Mouse (Mus musculus) embryo, embryonic 10.5 days (tissue): ENCODE data around the gene Robo4.

Experiments used
- DNase-seq: peaks from one replicate; pipeline ENCODE4 v3.0.0-alpha.2; 2015; ENCODE audit warnings: low spot score

Robo4 gene

DNA sequence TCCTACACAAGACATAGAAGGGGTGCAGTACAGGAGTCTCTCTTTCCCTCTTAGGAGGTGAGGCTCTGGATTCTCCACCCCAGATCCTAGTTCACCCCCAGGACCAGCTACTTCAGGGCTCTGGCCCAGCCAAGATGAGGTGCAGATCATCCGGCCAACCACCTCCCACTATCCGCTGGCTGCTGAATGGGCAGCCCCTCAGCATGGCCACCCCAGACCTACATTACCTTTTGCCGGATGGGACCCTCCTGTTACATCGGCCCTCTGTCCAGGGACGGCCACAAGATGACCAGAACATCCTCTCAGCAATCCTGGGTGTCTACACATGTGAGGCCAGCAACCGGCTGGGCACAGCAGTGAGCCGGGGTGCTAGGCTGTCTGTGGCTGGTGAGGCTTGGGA is 804 bp downstream of the Robo4 start:
- DNase-seq: no peak

DNA sequence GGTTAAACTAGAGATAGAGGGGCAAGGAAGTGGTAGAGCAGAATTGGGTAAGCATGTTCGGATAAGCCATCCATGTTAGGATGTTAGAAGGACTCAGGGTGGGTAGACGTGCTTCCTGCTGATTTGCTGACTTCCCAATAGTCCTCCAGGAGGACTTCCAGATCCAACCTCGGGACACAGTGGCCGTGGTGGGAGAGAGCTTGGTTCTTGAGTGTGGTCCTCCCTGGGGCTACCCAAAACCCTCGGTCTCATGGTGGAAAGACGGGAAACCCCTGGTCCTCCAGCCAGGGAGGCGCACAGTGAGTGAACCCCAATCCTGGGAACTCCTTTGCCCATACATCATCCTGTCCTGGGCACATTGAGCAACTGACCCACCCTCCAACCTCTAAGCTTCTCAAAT is 1.3 kb downstream of the Robo4 start:
- no peak for DNase-seq

DNA sequence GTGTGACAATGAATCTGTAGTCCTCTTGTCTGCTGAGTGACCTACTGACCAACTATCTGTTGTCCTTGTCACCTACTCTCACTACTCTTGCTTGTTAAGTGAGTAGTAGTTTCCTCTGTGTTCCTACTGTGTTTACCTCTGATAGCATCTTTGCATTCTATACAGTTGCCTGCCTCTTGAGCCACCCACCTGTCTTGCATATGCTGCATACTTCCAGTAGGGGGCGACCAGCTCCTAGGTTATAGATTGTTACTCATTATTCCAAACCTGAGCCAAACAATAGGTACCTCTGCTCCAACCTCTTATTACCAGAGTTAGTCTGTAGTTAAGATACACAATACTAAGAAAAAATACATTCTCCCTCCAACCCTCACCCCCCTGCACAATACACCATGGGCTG is 4.7 kb downstream of the Robo4 start:
- DNase-seq: peak; percentile 61

DNA sequence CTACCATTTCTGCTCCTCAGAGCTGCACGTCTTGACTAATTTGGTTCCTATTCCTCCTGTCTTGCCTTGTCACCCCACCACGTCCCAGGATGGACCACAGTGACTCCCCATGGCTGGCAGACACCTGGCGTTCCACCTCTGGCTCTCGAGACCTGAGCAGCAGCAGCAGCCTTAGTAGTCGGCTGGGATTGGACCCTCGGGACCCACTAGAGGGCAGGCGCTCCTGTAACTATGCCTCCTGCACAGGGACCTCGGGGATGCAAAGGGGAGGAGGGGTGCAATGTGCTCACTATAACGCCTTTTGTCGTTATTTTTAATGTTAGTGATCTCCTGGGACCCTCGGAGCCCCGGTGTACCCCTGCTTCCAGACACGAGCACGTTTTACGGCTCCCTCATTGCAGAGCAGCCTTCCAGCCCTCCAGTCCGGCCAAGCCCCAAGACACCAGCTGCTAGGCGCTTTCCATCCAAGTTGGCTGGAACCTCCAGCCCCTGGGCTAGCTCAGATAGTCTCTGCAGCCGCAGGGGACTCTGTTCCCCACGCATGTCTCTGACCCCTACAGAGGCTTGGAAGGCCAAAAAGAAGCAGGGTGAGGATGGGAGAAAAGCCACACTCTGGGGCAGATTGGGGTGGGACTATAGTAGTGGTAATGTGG is 6.3 kb downstream of the Robo4 start:
- DNase-seq: peak; percentile 53

DNA sequence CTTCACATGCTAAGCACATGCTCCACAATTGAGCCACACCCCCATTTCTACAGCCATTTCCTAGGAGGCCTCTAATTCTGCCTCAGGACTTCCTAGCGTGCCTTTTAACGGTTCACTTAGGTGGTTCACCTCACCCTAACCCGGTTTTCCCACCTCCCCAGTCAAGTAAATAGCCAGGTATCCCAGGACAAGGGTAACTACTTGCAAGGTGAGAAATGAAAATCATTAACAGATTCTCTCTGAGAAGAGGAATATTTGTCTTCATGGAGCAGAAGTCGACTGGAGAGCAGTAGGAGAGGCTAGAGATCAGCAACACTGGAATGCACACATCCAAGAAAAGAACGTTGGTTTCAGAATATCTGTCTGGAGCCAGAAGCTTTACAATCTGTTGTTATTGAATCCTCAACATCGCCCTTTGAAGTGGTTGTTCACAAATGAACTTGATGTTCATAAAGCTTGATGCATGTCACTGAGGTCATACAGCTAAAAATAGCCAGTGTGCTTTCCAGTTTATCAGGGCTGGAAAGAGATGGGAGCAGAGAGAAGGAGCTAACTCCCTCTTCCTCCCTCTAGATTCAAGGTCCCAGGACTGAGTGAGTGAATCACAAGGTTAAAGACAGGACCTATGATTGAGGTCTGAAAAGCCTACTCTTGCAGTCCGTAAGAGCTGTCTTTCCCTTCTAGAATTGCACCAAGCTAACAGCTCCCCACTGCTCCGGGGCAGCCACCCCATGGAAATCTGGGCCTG is 8.2 kb downstream of the Robo4 start:
- DNase-seq: no peak

DNA sequence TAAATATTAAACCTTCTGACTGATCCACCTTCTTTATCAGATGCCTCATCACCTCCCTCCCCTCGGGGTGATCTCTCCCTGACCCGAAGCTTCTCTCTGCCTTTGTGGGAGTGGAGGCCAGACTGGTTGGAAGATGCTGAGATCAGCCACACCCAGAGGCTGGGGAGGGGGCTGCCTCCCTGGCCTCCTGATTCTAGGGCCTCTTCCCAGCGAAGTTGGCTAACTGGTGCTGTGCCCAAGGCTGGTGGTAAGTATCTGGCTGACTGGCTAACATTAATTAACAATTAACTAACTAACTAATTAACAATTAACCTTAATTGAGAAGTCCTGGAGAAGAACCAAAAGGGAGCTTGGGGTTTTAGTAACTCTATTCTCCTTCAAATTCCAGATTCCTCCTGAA is 11.3 kb downstream of the Robo4 start:
- DNase-seq: no peak

DNA sequence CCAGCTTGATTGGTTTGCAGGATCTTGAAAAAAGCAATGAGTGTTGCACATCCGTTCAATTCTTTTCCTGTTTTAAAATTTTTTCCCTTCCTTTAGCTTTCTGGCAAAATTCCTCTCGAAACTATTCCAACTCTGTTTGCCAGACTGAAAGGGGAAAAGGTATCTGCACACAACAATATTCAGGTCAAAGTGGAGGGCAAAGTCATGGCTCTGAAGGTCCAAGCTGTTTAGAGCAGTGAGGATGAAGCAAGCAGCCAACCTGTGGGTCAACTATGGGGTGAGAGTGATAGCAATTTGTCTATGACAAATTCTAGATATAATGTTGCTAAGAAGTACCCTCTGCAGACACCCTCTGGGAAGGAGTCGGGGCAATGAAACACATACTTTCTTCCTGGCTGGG is 13.0 kb downstream of the Robo4 start:
- no peak for DNase-seq

DNA sequence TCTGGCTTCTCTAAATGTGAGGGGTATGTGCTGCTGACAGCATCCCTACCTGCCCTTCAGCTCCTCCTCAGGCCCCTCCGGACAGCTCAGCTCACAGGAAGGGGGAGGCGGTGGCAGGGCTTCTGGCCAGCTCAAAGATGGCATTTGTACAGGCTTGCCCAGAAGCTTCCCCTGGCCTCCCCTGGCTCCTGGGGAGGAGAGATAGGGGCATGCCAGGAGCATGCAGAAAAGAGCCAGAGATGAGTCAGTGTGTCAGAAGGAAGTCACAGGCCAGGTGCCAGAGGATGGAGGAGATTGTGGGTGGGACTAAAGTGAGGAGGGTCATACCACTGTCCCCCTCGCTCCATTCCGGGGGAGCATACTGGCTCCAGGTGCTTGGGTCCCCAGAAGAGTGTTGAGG is 17.1 kb downstream of the Robo4 start:
- DNase-seq: no peak

DNA sequence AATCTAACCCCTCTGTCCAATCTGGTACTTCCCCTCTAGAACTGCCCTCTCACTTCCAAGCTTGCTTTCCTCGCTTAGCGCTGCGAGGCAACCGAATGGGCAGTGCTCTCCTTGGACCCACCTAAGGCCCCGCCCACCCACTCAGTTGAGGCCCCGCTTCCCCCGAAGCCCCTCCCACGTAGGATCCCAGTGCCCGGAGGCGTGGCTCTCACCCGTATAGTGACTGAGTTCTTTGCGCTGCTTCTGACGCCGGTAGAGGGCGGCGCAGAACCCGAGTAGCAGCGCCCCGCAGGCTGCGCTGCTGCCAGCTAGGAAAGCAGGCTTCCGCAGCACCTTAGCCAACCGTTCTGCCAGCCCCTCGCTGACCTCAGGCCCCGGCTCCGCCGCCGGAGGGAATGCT is 19.0 kb downstream of the Robo4 start:
- DNase-seq: peak; percentile 97

DNA sequence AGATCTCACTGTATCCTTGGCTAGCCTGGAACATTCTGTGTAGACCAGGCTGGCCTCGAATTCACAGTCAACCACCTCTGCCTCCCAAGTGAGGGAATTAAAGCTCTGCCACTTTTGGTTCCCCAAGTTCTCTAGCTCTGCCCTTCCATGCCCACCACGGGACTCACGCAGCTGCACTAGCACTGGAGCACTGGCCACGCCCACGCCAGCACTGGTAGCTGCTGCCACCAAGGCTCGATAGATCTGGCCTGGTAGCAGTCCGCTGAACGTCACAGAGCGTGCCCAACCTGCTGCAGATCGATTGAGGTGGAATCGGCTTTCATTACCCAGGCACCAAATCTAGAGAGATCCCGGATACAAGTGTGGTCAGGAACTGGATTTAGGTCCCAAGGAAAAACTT is 19.5 kb downstream of the Robo4 start:
- no peak for DNase-seq

DNA sequence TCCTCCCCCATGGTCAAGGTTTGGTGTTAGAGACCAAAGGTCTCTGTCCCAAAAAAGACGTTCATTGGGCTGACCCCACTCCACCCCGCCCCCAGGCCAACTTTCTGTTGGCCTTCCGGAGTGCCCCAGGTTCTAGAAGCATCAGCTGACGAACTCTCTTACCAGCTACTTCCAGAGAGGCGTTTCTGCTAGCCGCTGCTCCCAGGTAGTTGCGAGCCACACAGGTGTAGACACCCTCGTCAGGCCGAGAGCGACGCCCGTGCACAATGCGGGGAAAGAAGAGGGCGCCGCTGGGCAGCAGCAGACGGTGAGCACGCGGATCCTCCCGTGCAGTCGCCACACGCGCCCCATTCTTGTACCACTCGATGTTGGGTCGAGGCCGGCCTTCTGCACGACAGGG is 27.6 kb downstream of the Robo4 start:
- no peak for DNase-seq

DNA sequence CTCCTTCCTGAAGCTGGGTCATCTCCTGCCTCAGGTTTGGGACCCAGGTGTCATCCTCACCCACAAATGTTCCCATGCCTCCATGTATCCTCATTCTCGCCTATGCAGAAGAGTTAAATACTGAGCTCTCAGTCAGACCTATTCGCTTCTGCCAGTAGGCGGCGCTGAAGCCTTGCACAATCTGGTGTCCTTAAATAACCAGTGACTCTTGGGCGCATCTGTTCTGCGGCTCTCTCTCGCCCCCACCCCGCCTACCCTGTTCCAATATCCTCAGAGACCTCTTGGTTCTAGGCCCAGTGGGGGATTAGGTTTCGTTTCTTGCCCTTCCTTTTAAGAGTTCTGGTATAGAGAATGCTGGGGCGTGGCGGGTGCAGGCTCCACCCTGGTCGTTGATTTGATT is 28.9 kb downstream of the Robo4 start:
- peak; percentile 97 for DNase-seq

DNA sequence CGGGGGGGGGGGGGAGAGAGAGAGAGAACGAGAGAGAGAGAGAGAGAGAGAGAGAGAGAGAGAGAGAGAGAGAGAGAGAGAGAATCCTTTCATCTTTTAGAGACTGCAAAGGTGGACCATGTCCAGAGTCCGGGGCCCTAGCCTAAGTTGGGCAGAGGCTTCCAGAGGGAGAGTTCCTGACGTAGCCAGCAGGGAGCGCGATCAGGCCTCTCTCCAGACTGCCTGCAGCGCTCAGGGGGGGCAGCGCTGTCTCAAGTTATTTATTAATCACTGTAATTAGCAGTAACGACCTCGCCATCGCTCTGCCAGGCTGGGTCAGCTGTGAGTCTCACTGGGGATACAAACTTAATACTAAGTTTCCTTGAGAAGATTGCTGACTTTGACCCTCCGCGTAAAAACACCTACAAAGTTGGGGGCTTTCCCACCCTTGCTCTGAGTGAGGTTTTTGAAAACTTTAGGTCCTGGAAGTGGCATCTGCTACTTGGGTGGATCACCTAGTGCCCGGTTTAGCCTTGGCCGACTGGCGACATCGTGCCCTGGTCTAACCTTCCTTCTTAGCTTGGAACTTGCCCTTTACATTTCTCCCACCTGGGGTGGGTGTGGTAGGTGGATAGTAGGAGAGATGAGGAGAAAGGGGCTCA is 30.4 kb downstream of the Robo4 start:
- peak; percentile 73 for DNase-seq

DNA sequence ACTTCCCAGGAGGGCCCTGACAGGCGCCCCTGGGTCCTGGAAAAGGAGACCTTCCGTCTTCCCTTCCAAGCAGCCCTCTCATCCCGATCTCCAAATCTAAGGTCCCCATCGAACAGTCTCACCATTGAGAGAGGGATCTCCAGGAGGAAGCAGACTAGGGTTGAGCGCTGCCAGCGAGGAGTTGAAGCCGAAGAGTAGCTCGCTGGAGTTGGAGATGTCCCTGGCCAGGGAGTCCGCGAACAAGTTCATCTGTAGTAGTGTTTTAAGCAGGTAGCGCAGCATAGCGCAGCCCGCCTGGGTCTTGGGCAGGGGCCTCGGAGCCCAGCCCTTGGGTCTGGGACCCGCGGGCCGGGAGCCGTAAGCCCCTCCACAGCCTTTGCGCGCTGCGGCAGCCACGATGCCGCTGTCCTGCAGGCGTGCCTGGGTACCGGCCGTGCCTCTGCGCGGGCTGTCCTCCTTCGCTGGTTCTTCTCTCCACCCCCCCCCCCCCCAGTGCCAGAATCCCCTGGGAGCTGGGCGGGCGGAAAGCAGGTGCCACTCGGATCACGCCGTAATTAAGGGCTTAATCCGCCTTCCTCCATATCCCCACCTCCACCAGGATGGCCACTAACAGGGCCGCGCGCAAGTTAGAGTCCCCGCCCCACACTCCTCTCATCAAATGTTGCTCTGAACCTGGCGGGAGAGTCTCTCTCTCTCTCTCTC is 31.2 kb downstream of the Robo4 start, which contains the start of gene Robo3:
Gene Robo3 (minus strand): TSS at position 527 of the 702 bp plus-strand sequence.
- DNase-seq: peak; percentile 35

DNA sequence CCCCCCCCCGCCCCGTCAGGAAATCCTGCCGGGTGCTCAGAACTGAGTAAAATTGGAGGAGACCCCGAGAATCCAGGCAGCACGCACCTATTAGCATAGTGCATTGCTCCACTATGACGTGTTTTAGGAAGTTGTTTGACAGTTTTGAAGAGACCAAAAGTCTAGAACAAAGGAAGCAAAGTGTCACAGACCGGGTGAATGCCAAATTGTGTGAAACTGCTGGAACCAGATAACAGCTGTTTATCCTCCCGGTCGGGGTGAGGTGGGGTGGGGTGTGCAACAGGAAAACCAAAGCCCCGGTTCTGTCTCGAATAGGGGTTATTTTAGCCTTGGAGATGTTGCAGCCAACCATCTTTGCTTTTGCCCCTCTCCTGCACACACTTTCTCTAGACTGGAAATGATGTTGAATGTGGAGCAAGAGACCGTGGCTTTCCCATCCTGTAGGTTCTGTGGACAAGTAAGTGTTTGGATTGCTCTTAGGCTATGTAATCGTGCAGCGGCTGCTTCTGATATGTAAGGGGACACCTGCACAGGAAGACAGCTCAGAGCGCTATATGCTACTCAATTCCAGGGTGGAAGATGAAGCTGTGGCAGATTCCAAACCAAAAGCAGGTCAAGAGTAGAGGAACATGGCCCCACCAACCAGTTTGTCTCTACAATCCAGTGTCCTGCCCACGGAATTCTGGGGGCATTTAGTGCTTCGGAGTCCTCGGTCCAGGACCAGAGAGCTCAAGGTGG is 32.3 kb downstream of the Robo4 start:
- DNase-seq: no peak

DNA sequence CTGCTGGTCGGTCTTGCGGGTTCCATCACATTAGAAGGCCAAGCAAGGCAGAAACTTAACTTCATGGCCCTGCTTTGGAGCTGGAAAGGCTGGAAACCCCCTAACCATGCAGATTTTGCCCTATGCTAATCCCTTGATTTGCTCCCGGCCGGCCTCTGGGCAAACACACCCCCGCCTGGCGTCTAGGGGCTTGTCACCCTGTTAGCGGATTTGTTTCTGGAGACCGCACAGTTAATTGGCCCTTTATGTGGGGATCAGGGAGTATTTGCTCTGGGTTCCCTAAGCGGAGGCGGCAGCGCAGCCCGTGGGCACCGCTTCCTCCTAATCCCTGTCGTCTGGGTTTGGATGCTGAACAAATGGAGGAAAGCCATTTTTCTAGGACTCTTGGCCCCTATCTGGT is 33.2 kb downstream of the Robo4 start:
- no peak for DNase-seq

DNA sequence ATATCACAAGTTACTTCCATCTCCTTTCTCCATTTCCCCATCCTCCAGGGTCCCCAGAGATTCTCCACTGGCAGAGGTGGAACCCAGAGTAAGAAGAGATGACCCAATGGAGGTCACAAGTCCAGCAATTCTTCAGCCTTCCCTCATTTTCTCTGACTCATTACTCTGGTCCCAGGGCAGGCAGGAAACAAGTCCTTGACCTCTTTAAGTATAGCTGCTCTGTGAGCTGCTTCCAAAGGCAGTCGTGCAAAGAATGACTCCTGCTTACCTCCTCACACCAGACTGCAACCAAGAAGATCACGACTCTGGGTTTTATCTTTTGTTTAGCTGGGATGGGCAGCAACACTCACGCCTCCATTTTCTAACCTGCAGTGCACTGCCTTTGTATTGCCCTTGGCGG is 33.9 kb downstream of the Robo4 start:
- DNase-seq: no peak

DNA sequence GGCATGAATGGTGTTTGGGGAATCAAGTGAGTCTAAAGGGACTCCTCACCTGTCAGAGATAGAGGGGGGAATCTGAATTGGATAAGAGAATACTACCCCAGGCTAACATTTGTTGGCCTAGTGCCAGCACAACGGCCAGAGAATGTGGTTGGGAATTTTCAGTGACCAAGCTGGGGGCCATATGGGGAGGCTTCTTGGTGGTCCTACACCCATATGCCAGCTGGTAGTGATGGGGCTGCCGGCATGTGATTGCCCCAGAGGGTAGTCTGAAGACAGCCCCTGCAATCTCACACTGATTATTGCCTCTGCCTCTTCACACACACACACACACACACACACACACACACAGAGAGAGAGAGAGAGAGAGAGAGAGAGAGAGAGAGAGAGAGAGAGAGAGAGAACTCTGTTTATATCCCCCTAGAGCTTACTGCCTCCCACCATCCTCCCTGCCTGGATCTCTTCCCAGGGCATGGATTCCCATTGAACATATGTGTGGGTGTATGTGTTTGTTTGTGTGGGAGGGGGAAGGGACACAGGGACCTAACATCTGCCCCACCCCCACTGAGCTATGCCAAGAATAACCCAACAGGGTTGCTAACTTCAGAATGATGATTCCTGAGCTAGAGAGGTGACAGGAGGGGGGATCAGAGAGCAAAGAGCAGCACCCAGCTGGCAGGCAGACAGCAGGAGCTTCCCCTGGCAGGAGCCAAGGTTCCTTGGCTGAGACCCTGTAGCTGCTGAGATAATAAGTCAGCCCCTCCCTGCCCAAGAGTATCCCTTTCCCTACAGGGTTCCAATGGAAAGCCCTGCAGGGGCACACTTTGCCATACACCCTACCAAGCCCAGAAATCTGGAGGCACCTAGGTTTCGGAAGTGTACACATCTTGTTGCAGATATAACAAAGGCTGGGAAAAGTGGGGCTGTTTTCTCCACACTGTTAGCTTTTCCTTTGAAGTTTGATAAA is 36.4 kb downstream of the Robo4 start:
- DNase-seq: no peak

DNA sequence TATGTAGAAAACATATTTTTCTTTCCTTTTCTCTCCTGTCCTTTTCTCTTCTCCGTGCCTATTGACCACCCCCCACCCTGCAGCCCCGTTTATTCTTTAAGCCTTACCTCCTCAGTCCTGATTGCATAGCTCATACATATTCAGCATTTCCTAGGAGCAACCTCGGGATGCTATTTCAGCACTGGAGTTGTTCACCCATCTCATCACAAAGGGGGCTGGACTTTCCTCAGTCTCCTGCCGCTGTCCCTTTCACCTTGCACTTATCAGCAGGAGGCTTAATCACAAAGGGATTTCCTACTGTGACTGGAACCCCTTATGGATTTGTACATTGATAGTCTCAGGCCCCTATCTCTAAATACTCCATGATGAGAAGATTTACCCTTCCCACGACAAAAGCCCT is 50.7 kb downstream of the Robo4 start:
- peak; percentile 6 for DNase-seq

DNA sequence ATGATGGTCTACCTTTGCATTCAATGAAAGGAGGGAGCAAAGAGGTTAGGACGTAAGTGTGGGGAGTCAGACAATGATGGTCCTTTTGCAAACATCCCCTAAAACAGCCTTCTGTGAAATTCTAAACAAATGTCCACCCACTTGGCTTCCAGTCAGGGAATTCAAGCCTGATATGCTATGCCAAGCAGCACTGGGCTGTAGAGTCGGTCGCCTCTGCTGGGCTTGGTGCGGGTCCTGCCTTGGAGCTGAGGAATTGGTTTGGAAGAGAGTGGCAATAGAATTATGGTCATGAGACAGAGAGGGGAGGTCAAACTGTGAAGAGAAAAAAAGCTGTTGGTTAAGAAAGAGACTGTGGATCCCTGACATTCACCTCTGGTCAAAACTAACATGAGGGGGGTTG is 51.6 kb downstream of the Robo4 start:
- peak; percentile 4 for DNase-seq

DNA sequence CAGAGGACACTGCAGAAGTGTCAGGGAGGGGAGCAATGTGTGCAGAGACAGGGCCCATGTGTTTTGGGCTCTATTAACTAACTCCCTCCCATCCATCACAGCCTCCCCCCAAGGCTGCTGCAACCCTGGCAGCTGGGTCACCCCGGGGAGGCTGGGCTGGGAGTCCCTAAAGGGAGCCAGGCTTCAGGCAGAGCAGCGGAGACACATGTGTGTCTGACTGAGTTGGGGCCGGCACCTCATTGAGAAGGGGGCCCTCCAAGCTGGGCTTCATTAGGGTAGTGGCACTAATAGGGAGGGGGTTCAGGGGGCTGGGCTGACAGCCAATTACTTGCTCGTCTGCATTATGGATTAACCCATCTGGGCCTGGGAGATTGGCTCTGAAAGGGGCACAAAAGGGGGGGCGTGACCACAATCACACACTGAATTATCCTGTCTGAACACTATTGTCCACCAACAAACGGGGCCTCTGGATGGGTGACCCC is 52.4 kb downstream of the Robo4 start:
- DNase-seq: peak; percentile 78
